In genomic region chr2:156196302-156197128, GRCm38 (mm10) we compare ENCODE assay signal across 8 mouse cellular contexts. TPM values are rescaled to one million over a fixed set of nuclear protein-coding genes. Genes with fewer than 3 reads are reported as not detected.
DNase-seq lines count a peak whose midpoint lies in the region; ATAC-seq lines count a peak whose summit lies in the region.

TSS of gene Phf20 (plus strand) at chr2:156196466.

- H3K36me3 ChIP-seq in hindbrain, embryonic 13.5 days: peaks cover 3% of the 10 kb centered on the region; the same call in 1 of the 2 replicates

- peak within 1 kb of the TSS; percentile 97 for H3K27ac ChIP-seq in hindbrain, embryonic 13.5 days

- peaks cover 33% of the 10 kb centered on the region for H3K4me1 ChIP-seq in hindbrain, embryonic 13.5 days (replicated peaks)

- peak within 1 kb of the TSS; percentile 87 for H3K9ac ChIP-seq in hindbrain, embryonic 13.5 days

- H3K9me3 ChIP-seq in hindbrain, embryonic 13.5 days: no peaks in the 10 kb centered on the region

- WGBS in hindbrain, embryonic 13.5 days: under 1% methylated on average over 86 of the region's 88 CpGs

- peak; percentile 98 for ATAC-seq in hindbrain, embryonic 13.5 days (ENCODE audit: low FRiP score)

- peak within 1 kb of the TSS; percentile 73 for H3K4me3 ChIP-seq in hindbrain, embryonic 13.5 days

- DNase-seq in NIH3T3 (ENCODE audit: low read depth): peak; percentile 98
- DNase-seq in cerebellum, postnatal 10 days: peak; percentile 100
- peak; percentile 94 to 96 for DNase-seq in frontal cortex, postnatal 14 days (ENCODE audit: low spot score in 2 of 2)
- DNase-seq in layer of hippocampus, postnatal 36 days: peak; percentile 95 to 98
- DNase-seq in lung, postnatal 36 days: peak; percentile 98
- DNase-seq in retina, postnatal 1 day: peak; percentile 98
- DNase-seq in urinary bladder, adult 18-20 months (ENCODE audit: low spot score in 2 of 2): peak; percentile 97 to 99

- peak within 1 kb of the TSS; percentile 71 for H3K4me2 ChIP-seq in hindbrain, embryonic 13.5 days

- H3K27me3 ChIP-seq in hindbrain, embryonic 13.5 days: no peaks in the 10 kb centered on the region

RNA-seq across cellular contexts. Expression of gene Phf20, which starts in this region (rescaled TPM):
- polyA plus RNA-seq in hindbrain, embryonic 13.5 days (2015; fragmentation: Nextera tagmentation; extraction: Ambion mirVana): 102 and 107 TPM in 2 replicates
- total RNA-seq in layer of hippocampus, postnatal 36 days (2021): 100 to 1,000 TPM in 1 of 2 experiments, 10 to 100 TPM in 1; 94.5 to 101 TPM

Comparison
In these comparisons a context has a peak if more than half of its experiments do, and no peak if none do; other contexts are left out.
1. Peak in every context shown above with its lines: DNase-seq, ATAC-seq, H3K4me3 ChIP-seq and H3K27ac ChIP-seq.